Mouse (Mus musculus) CD8-positive naive resting alpha-beta T cell, adult 2 months (primary cell): ENCODE data around the gene Gm10912.

Source experiments
- DNase-seq, 2 experiments: peaks; one replicate each; pipeline ENCODE4 v3.0.0; 2022; ENCODE audit warnings: low read depth in 2 of 2, low spot score in 2 of 2

Gene Gm10912

DNA sequence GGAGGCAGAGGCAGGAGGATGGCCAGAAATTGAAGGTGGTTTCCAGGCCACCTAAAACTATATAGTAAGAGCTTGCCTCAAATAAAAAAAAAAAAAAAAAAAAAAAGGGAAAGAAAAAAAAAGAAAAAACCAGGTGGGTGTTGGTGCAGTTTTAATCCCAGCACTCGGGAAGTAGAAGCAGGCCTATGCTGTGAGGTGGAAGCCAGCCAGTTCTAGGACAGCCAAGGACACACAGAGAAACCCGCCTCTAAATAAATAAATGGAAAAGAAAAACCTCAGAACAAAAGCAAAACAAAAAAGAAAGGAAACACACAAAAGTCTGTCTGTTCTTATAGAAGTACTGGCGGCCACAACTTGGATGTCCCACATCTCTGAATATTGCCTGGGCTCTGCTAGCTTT lies 49.3 kb downstream of the Gm10912 start:
- no peak for DNase-seq
